Mouse (Mus musculus) stomach, embryonic 14.5 days (tissue): ENCODE data around the gene 1700001J03Rik. TPM values are rescaled to one million over a fixed set of nuclear protein-coding genes. Genes with fewer than 3 reads are reported as not detected.

Experiments
- ATAC-seq: fragments of 200-750 bp; cut with Nextera tagmentation; 2 replicates; pipeline ENCODE4 v1.8.0; 2017; ENCODE audit warnings: low read depth, moderate TSS enrichment; ENCODE audit not compliant: insufficient number of reproducible peaks, insufficient read depth, low FRiP score
- H3K27ac ChIP-seq: fragments of 300-500 bp; sonication (generic); 2 replicates; pipeline ENCODE4 v1.5.1; 2014; ENCODE audit warnings: mild to moderate bottlenecking, low read length, moderate library complexity, mixed read lengths
- H3K27me3 ChIP-seq: fragments of 300-500 bp; sonication (generic); 2 replicates; pipeline ENCODE4 v1.6.1; 2014; ENCODE audit warnings: low read length, control low read depth, mixed read lengths; ENCODE audit not compliant: control insufficient read depth, insufficient read depth
- H3K36me3 ChIP-seq: fragments of 300-500 bp; sonication (generic); 2 replicates; pipeline ENCODE4 v1.6.1; 2014; ENCODE audit warnings: mild to moderate bottlenecking, control low read depth, low read length, moderate library complexity, mixed read lengths; ENCODE audit not compliant: control insufficient read depth, insufficient read depth
- H3K4me1 ChIP-seq: fragments of 300-500 bp; sonication (generic); 2 replicates; pipeline ENCODE4 v1.6.1; 2014; ENCODE audit warnings: low read length, control low read depth, mixed read lengths; ENCODE audit not compliant: control insufficient read depth, insufficient read depth
- H3K4me2 ChIP-seq: fragments of 300-500 bp; sonication (generic); replicated peaks from 2 replicates; pipeline ENCODE4 v1.6.1; 2014; ENCODE audit warnings: low read depth, low read length, control low read depth
- H3K4me3 ChIP-seq: fragments of 300-500 bp; sonication (generic); 2 replicates; pipeline ENCODE4 v1.5.1; 2014; ENCODE audit warnings: low read depth, low read length, control low read depth
- H3K9ac ChIP-seq: fragments of 300-500 bp; sonication (generic); replicated peaks from 2 replicates; pipeline ENCODE4 v1.6.1; 2014; ENCODE audit warnings: low read depth, mild to moderate bottlenecking, control low read depth, low read length, moderate library complexity, mixed read lengths
- H3K9me3 ChIP-seq: fragments of 300-500 bp; sonication (generic); 2 replicates; pipeline ENCODE4 v1.6.1; 2016; ENCODE audit warnings: low read depth, low read length, control low read depth; ENCODE audit not compliant: control insufficient read depth
- WGBS: fragments of 180-500 bp; shearing (Covaris S2); extraction: QIAGEN DNeasy Blood & Tissue Kit; methylation state at CpG from one replicate; pipeline ENCODE4 v1.1.7; 2014; 5-methylcytosine and 5-hydroxymethylcytosine counted together
- polyA plus RNA-seq: library from polyadenylated mRNA; unstranded; fragments of >200 nt; fragmentation: Nextera tagmentation; extraction: Ambion mirVana; gene quantifications from 2 replicates; pipeline ENCODE4 v1.2.1, GENCODE M21; 2014

Gene 1700001J03Rik
- polyA plus RNA-seq, 1 experiment from 2014 or later: not detected

- H3K4me1 ChIP-seq: peaks cover 11% of the 10 kb centered on the region; the same call in 1 of the 2 replicates
- no peak overlapping the region for H3K9ac ChIP-seq
- no peak overlapping the region for H3K4me2 ChIP-seq
- no peak for ATAC-seq
- H3K27ac ChIP-seq: no peak overlapping the region
- no peaks in the 10 kb centered on the region for H3K9me3 ChIP-seq
- H3K27me3 ChIP-seq: no peaks in the 10 kb centered on the region
- no peak overlapping the region for H3K4me3 ChIP-seq
- H3K36me3 ChIP-seq: peaks cover 5% of the 10 kb centered on the region; the same call in 1 of the 2 replicates
- WGBS: 74% methylated on average over 5 of the region's 5 CpGs
These were observed 38.7 kb upstream of the 1700001J03Rik start for GRCm38 (mm10) chr5:146223786-146224185.

- 28% methylated on average over 6 of the region's 6 CpGs for WGBS
- Histone ChIP-seq H3K27me3 (no peaks in the 10 kb centered on the region), H3K27ac (peak overlapping the region; percentile 98), H3K4me1 (peaks cover 11% of the 10 kb centered on the region; the same call in 1 of the 2 replicates), H3K4me3 (peak overlapping the region; percentile 71), H3K9me3 (no peaks in the 10 kb centered on the region), H3K36me3 (peaks cover 18% of the 10 kb centered on the region; the same call in 1 of the 2 replicates), H3K9ac (peak overlapping the region; percentile 73; the same call in 1 of the 2 replicates), H3K4me2 (peak overlapping the region; percentile 54)
- no peak for ATAC-seq
These were observed 36.6 kb upstream of the 1700001J03Rik start for GRCm38 (mm10) chr5:146221722-146222121.

- Histone ChIP-seq H3K4me1 (peaks cover 11% of the 10 kb centered on the region; the same call in 1 of the 2 replicates), H3K9me3 (no peaks in the 10 kb centered on the region), H3K4me2 (peak within 1 kb of the TSS; percentile 54), H3K4me3 (peak within 1 kb of the TSS; percentile 71), H3K27me3 (no peaks in the 10 kb centered on the region), H3K36me3 (peaks cover 19% of the 10 kb centered on the region), H3K27ac (peak within 1 kb of the TSS; percentile 98), H3K9ac (peak within 1 kb of the TSS; percentile 73)
- ATAC-seq: peak; percentile 99
- under 1% methylated on average over 67 of the region's 67 CpGs for whole genome bisulfite sequencing
These were observed 36.0 kb upstream of the 1700001J03Rik start, which contains the start of gene Rnf6 for GRCm38 (mm10) chr5:146220879-146221714. Gene Rnf6, minus strand, starts transcription at chr5:146221555.

- ATAC-seq: peak; percentile 34; the same call in 1 of the 2 replicates
- peak overlapping the region; percentile 98; the same call in 1 of the 2 replicates for H3K27ac ChIP-seq
- WGBS: 8% methylated on average over 13 of the region's 13 CpGs
- no peaks in the 10 kb centered on the region for H3K9me3 ChIP-seq
- H3K4me3 ChIP-seq: peak overlapping the region; percentile 71
- no peaks in the 10 kb centered on the region for H3K27me3 ChIP-seq
- H3K9ac ChIP-seq: peak overlapping the region; percentile 19; the same call in 1 of the 2 replicates
- H3K4me2 ChIP-seq: peak overlapping the region; percentile 54
- peaks cover 25% of the 10 kb centered on the region for H3K36me3 ChIP-seq
- H3K4me1 ChIP-seq: peaks cover 11% of the 10 kb centered on the region; the same call in 1 of the 2 replicates
These were observed 35.4 kb upstream of the 1700001J03Rik start for GRCm38 (mm10) chr5:146220501-146220878.

- WGBS: 93% methylated on average over 5 of the region's 5 CpGs
- H3K9ac ChIP-seq: no peak overlapping the region
- no peak overlapping the region for H3K27ac ChIP-seq
- no peak overlapping the region for H3K4me2 ChIP-seq
- peaks cover 47% of the 10 kb centered on the region for H3K36me3 ChIP-seq
- ATAC-seq: no peak
- no peaks in the 10 kb centered on the region for H3K4me1 ChIP-seq
- no peaks in the 10 kb centered on the region for H3K9me3 ChIP-seq
- H3K27me3 ChIP-seq: no peaks in the 10 kb centered on the region
- H3K4me3 ChIP-seq: no peak overlapping the region
These were observed 20.4 kb upstream of the 1700001J03Rik start for GRCm38 (mm10) chr5:146205537-146205936.

- Histone ChIP-seq H3K27ac (no peak overlapping the region), H3K9me3 (no peaks in the 10 kb centered on the region), H3K27me3 (no peaks in the 10 kb centered on the region), H3K9ac (no peak overlapping the region), H3K4me1 (no peaks in the 10 kb centered on the region), H3K4me3 (no peak overlapping the region), H3K36me3 (peaks cover 36% of the 10 kb centered on the region), H3K4me2 (no peak overlapping the region)
- ATAC-seq: no peak
- 89% methylated on average over 2 of the region's 2 CpGs for WGBS
These were observed 18.8 kb upstream of the 1700001J03Rik start for GRCm38 (mm10) chr5:146203921-146204320.

- Histone ChIP-seq H3K4me2 (no peak overlapping the region), H3K36me3 (peaks cover 16% of the 10 kb centered on the region), H3K9ac (no peak overlapping the region), H3K4me3 (no peak overlapping the region), H3K27ac (no peak overlapping the region), H3K27me3 (no peaks in the 10 kb centered on the region), H3K9me3 (no peaks in the 10 kb centered on the region), H3K4me1 (no peaks in the 10 kb centered on the region)
- WGBS: 98% methylated on average over 6 of the region's 6 CpGs
- ATAC-seq: no peak
These were observed 15.5 kb upstream of the 1700001J03Rik start for GRCm38 (mm10) chr5:146200580-146200979.

GRCm38 (mm10) chr5:146199540-146199939 lies 14.4 kb upstream of the 1700001J03Rik start:
- no peak overlapping the region for H3K9ac ChIP-seq
- H3K27ac ChIP-seq: no peak overlapping the region
- WGBS: 74% methylated on average over 2 of the region's 2 CpGs
- ATAC-seq: no peak
- H3K27me3 ChIP-seq: no peaks in the 10 kb centered on the region
- H3K4me3 ChIP-seq: no peak overlapping the region
- H3K9me3 ChIP-seq: no peaks in the 10 kb centered on the region
- no peaks in the 10 kb centered on the region for H3K4me1 ChIP-seq
- no peak overlapping the region for H3K4me2 ChIP-seq
- H3K36me3 ChIP-seq: peaks cover 10% of the 10 kb centered on the region
